Mouse (Mus musculus) c-Kit-positive CD71-negative TER-119-negative erythroid progenitor cells, embryonic 14.5 days (primary cell): ENCODE results near the gene RPS10-NUDT3.

Source experiments
- DNase-seq: peaks from one replicate; pipeline ENCODE4 v3.0.0-alpha.2; 2013; ENCODE audit warnings: low read depth

The RPS10-NUDT3 gene

DNA sequence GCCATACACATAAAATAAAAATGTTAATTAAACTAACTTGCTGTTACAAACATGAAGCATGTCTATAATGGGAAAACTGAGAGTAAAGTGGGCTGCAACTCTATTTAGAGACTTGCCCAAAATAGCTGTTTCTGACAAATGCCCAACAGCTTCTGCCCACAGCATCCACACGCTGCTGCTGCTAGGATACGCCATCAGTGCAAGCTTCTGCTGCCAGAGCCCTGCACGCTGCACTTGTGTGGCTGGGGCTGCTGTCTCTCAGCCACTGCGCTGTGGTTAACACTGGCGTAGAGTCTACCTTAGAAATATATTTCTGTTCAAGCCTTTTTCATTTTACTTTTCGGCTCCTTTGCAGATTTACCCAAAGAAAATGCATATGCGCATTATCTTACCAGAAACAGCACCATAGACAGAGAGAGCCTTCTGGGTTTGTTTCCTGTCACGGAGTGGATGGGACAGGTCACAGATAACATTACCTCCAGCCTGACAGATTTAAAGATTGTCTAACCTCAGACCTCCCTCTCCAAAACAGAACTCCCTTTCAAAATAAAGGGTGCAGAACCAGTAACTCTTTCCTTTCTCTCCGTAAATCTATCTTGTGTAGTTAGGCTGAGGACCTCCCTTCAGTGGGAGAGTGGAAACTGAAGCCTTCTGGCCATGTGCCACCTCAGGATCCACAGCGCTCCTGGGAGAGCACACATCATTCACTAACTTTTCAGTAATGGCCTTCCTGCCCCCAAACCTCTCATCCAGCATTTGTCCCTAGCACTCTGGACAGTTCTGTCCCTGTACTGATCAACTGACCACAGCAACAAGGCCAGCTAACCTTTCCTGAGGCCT, 24.1 kb downstream of the RPS10-NUDT3 start:
- no peak for DNase-seq

DNA sequence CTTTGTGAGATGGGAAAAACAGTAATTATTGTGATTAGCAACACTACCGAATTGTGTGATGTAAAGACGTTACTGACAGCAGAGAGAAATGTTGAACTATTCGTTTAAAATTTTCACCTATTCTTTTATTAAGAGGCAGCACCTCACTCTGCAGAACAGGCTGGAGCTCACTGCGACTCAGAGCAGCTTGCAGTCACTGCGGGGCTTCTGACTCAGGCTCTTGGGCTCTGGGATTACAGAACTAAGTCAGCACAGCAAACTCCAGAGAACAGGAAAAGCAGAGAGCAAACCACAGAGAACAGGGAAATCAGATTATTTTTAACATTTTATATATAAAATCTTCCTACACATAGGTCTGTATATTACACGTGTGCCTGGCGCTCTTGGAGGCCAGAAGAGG, 25.4 kb downstream of the RPS10-NUDT3 start:
- DNase-seq, result no peak

DNA sequence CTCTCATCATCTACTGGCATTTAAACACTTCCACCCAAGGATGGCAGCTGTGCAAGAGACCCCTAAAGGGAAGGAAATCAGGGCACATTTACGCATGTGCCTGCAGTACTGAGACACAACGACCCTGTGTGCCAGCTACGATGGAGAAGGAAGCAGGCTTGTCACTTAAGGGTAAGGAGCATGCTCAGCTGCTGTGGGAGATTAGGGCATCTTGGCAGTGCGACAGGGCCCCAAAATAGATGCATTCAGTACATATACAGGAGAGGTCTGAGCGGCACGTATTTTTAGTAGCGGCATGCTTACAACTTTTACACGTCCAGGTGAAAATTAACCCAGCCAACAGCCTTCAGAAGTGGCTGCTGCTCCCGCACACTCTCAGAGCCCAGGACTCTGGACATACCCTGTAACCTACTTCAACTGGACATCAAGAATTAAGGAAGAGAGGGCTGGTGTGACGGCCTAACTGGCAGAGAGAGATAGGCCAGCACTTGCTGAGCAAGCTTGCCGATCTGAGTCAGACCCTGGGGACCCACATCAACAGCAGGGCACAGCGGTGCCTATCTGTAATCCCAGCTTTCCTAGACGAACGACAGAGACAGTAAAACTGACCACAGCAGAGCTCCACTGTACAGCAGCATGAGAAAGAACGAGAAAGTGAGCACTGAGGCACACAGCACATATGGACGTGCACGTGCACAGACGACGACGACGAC, 31.3 kb downstream of the RPS10-NUDT3 start:
- DNase-seq, result no peak

DNA sequence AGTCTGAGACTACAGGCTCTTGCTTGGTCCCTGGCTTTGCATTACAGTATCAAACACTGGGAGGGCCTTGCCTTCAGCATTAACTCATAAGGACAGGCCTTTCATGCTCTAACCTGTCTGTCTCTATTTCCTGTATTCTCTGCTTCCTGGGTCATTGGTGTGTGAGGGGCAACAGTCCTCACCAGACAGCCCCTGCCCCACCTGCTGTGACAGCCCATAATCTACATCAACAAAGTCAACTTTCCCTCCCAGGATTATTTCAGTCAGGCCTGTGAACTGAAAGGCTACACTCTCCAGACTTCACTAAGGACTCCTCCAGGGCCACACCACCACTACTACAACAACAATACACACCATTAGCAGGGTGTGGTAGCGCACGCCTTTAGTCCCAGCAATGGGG, 32.0 kb downstream of the RPS10-NUDT3 start:
- no peak for DNase-seq

DNA sequence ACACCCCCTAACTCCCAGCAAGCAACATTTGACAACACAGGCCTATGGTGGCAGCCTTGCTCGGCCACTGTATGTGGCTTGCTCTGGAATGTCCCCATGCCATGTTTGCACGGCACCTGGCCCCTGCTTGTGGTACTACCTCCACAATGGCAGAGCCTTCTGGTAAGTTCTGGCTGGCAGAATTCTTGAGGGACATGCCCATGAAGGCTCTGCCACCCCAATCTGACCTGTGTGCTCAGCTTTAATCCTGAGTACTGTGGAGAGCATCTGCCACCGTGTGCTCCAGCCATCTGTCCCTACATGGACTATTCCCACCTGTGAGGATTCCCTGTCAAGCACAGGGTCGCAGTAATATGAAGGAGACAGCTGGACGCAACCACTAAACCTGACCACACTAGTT, 34.2 kb downstream of the RPS10-NUDT3 start:
- DNase-seq, result no peak

DNA sequence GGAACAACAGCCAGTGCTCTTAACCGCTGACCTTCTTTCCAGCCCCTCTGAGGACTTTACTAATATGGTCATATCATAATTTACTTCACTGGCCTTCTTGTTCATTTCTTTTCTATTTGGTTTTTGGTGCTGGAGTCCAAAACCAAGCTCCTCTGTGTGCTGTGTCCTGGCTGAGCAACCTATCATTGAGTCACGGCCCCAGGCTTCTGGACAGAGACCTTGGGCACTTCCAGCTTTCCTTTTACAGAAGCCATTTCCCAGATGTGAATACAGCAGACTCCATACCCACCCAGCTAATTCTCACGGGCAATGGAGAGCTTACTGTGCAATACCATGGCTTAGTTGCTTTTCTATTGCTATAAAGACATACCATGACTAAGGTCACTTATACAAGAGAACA, 34.7 kb downstream of the RPS10-NUDT3 start:
- DNase-seq, result no peak

DNA sequence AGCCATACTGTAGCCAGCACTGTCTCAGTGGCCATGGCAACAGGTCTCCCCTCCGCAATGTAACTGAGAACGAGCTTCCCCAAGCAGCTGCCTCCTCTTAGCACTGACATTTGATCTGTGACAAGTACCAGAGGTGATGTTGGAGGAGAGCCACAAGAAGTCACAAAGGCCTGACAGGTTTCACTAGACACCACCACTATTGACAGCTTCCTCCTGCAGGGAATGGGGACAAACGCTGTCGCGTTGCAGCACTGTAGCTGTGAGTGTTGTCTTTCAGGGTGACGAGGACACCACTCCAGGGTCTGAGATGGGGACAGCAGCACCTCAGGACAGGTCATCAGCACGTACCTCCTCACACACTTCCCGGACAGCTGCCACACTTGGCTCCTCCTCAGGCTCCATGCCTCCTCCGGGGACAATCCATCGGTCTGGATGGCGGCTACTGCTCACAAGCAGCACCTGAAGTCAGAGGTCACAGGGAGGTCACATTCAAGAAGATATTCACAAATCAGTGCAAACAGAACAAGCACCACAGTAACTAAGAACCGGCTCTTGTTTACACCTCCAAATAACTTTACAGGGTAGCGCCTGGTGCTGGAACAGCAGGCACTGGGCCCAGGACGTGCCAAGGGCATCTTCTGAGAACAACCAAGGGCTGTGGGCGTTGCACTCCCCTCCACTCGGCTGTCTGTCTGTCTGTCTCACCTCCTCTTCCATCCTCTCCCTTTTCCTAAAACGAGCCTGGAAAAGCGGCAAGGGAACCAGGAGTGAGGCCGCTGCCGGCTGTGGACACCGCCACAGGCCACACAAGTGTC, 38.4 kb downstream of the RPS10-NUDT3 start:
- no peak for DNase-seq

DNA sequence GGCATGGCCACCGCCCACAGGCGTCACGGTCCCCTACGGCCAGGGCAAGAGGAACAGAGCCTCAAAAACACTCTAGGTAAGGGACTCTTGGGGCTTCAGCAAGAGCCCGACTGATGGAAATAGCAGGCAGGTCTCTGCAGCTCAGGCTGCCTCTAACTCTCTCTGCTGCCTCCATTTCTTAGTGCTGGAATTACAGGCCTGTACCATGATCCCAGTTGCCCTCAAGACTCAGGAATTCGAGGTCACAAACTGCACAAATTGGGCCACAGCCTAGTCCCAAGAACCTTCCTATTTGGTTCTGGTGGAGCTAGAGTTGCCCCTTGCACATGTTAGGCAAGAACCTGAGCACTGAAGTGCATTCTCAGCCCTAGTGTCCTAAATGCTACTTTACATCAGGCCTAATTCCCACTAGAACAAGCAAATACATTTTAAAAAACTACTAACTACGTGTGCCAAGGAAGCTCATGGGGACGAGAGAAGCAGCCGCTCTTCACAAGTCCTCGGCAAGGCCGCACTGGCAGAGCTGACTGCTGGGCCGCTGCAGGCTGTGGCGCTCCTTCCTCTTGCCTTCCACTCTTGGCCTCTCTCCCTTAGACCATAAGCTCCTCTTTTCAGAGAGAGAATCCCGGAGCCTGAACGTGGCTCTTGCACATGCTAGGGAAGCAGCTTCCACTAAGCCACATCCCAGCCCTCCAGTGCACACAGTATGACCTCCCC, 39.2 kb downstream of the RPS10-NUDT3 start:
- no peak for DNase-seq

DNA sequence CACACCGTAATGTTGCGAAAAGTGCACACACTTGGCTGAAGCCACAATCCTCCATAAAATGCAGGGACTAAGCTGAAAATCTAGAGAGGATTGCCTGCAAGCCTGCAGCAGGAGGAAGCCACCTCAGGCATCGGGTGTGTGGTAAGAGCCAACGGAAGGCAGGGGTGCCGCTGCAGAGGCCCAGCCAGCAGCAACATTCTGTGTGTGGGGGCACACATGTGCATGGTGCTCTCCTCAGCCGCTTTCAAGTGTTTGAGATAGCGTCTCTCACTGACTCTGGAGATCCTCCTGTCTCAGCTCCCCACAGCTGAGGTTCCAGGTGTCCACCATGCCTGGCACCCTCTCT, 42.5 kb downstream of the RPS10-NUDT3 start:
- no peak for DNase-seq

DNA sequence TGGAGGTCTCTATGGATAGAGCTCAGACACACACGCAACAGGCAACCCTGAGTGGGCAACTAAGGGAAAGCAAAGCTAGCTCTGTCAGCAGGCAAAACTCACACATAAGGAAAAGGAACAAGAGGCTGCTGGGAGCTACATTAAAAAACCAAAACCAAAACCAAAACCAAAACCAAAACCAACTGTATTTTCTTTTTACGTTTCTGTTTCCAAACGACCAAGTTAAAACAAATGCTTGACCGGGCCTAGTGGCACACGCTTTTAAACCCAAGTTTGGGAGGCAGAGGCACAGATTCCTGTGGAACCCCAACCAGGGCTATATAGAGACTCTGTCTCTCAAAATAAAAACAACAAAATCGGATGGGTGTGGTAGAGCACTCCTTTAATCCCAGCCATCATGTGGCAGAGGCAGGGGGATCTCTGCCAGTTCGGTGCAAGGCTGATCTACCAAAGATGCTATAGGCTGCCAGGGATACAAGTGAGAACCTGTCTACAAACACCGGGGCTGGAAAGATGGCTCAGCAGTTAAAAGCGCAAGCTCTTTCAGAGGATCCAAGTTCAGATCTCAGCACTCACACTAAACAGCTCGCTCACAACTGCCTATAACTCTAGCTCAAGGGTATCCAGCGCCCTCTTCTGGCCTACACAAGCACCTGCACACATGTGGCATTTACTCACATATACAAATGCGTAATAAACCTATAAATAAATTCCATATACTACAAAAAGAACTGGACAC, 43.0 kb downstream of the RPS10-NUDT3 start:
- DNase-seq, result no peak

DNA sequence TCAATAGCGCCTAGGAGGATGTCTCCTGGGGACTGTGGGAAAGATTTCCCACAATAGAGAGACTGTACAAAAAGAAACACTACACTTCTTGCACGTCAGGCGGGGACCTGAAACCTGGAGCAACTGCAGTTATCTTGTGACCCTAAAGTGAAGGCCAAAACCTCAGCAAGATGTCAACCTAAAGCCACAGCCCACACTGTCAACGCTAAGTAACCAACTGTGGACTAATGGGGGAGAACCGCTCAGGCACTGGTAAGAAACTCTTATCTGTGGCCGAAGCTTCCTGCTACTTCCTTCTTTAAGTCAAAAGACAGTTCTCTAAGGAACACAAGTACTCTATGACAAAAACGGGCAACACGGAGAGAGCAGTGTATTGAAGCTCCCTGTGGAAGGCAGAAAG, 46.8 kb downstream of the RPS10-NUDT3 start:
- no peak for DNase-seq

DNA sequence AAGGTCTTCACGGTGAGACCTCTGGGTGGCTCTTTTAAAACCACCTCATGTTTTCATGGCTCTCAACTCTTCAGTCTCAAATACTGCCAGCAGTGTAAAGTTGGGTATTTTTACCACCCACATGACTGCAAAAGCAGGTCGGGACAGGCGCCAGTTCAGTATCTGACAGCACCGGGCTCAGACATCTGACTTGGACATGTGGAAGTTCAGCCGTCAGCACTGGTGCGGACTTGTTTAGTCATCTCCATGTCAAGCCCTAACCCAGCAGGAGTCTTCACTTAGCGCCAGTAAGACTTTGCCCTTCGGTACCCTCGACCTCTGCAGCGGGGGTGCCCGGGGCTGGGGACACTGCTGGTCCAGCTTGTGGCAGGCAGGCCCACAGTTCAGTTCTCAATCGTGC, 47.8 kb downstream of the RPS10-NUDT3 start:
- DNase-seq, result no peak

DNA sequence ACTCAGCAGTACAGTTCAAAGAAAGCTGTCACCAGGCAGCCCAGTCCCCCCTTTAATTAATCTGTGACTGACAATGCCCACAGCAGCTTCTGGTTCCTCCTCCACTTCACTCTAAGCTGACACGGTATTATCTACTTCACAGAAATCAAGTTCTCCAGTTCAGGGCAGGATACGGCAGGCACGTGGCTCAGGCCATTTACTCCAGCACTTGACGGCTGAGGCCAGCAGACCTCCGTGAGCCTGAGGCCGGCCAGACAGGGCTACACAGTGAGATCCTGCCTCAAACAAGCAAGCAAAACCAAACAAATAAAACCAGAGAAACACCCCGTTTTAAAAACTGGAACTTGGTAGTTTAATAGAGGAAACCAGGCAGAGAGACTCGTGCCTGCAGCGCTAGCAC, 48.4 kb downstream of the RPS10-NUDT3 start:
- DNase-seq, result no peak

DNA sequence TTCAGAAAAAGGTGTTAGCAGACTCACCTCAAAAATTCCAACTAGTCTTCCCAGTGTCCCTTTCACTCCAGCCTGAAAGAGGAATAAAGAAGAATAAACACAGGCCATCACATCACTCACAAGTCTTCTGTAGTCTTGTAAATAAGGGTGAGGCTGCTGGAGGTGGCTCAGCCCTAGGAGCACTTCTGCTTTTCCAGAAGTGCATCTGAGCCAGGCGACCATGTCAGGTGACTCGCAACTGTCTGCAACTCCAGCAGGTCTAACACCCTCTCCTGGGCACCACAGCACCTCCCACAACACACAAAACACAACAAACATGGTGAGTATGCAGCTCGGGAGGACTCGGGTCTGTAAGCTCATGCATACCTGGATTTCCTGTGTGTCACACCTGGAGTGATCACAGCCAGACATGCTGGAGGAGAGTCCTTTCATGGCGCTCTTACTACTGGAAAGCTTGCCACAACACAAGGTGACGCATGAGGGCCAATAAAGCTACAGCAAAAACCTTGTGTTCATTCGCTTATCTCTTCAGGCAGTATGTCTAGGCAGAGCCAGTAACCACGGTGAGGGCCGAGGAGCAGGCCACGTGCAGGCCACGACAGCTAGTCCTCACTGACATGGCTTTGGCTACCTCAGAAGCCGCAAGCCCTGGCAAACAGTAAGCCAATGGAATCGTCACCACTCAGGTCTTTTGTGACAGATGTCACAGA, 51.7 kb downstream of the RPS10-NUDT3 start:
- DNase-seq, result no peak

DNA sequence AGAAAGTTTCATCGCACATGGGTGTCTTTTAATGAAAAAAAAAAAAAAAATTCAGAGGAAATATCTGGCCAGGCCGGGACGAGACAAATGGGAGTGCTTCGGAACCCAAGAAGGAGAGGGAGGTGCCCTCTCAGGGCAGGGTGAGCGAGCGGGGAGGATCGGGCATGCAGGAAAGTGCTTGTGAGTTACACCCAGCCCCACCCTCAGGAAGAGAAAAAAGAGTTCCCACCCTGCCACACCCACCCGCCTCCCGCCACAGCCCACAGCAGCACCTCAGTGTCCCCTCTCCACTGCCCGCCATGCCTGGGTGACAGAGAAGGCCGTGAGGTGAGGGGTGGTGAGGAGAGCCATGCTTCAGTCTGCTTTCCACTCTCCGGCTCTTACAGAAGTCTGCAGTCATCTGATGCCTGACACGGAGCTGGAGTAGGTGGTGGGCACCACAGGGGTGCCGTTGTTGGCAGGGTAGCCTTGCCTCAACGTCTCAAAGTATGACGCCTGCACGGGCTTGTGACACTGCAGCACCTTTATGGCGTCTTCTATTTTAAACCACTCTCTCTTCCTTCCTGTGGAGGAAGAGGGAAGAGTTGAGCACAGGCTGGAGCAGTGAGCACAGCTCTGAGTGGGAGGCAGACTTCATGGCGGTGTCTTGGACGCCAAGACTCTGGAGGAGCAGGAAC, 54.5 kb downstream of the RPS10-NUDT3 start:
- DNase-seq, result no peak

DNA sequence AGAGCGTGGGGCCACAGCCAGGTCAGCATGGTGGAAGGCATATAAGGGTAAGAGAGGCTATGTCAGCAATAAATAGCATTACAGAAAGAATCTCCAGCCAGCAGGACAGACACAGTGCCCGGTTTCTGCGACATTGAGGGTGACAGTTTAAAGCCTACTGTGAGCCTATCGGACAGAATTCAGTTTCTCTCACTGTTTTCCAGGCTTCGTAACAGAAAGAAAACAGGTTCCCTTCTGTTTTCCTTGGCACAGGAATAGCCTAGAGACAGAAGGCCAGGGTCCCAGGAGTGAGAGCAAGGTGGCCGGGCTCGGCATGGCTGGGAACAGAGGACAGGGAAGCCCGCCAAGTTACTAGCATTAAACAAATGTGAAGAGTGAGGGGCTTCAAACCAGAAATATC, 55.2 kb downstream of the RPS10-NUDT3 start:
- no peak for DNase-seq

DNA sequence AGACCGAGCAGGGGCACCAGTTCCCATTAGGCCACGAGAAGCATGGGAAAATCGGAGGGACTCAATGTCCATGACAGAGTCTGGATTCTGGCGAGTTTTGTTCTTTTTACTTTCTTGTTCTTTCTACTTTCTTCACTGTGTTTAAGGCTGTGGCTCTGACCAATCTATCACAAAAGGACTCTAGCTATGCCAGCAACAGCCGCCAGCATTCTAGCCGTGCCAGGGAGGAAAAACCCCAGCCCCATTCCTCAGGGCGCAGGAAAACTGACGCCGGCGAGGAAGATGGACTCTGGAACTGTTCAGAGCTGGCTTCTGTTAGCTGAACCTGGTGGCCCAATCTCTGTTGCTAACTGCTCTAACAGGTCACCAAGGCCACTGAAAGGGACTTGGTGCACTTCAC, 56.5 kb downstream of the RPS10-NUDT3 start:
- DNase-seq, result no peak

DNA sequence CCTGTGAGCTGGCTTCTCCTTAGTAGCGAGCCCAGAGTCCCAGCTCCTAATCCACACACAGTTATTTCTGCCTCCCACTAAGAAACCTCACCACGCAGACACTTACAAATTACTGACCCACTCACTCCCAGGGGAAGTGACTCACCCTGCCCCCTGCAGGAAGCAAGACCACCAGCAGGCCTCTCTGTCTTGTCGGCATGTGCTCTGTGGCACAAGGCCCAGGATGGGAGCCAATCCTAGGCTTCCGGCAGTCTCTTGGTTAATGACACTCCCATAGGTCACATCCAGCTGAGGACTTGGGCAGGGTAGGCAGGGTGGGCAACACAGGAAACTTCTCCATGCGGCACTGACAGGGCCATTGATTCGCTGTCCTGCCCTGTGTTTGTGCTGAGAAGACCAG, 57.6 kb downstream of the RPS10-NUDT3 start:
- DNase-seq, result no peak

DNA sequence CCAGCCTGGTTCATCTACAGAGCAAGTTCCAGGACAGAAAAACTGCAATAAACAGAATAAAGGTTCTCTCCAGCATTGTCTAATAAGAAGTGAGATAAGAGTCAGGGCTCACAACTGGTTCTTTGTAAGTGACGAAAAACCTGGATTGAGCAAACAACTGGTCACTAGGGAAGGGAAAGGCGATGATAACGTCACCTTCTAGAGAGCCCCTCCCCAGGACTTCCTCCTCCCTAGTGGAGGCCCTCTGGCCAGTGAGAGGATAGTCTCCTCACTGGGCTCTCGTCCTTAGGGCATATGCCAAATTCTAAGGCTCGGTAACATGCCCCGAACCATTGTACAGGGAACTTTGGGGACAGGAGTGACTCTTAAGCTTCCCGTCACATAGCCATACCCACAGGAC, 59.0 kb downstream of the RPS10-NUDT3 start:
- DNase-seq, result no peak

DNA sequence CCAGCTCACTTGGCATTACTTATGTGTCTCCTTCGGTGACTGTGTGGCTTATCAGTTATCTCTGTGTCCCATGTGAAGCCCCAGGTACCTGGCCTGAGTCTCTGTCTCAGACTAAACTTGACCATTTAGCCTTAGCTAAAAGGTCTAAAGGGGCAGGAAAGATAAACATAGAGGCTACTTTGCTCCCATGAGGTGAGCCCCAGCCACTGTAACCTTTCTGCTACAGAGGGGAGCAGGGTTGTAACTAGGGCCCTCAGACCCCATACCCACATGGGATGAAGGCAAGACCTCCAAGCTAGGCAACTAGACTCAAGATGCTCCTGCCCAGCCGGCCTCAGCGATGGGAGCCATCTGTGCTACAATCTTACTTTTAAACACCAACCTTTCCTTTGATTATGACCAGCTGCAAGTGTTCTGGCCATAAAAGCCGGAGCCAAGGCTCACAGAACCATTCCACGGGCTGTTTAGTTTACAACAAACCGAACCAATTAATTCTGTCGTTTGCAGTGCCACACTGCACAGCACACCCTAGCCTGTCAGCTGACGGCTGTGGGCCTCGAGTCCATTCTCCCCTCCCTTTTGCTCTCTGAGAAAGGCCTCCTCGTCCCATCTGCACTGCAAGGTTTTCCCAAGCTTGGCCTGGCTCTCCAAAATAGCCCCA, 59.8 kb downstream of the RPS10-NUDT3 start:
- no peak for DNase-seq
